Mouse (Mus musculus) frontal cortex, adult 2 months (tissue): Measurements from ENCODE around the gene Sarnp. TPM values are rescaled to one million over a fixed set of nuclear protein-coding genes. Genes with fewer than 3 reads are reported as not detected.

ENCODE experiments used
- DNase-seq, 2 experiments: peaks; one replicate each; pipeline ENCODE4 v3.0.0; 2022; ENCODE audit warnings: low spot score in 1 of 2; ENCODE audit errors: extremely low spot score in 1 of 2
- polyA plus RNA-seq: library from polyadenylated mRNA; depleted of rRNA; stranded (reverse); fragments of >200 nt; gene quantifications from 2 replicates; pipeline ENCODE4 v1.2.3, GENCODE M21; 2012

The Sarnp gene
- polyA plus RNA-seq, 1 experiment, result 69.0 TPM

GRCm38 (mm10) chr10:128889846-128890245 lies 72.7 kb downstream of the Sarnp start:
- no peak for DNase-seq

DNA sequence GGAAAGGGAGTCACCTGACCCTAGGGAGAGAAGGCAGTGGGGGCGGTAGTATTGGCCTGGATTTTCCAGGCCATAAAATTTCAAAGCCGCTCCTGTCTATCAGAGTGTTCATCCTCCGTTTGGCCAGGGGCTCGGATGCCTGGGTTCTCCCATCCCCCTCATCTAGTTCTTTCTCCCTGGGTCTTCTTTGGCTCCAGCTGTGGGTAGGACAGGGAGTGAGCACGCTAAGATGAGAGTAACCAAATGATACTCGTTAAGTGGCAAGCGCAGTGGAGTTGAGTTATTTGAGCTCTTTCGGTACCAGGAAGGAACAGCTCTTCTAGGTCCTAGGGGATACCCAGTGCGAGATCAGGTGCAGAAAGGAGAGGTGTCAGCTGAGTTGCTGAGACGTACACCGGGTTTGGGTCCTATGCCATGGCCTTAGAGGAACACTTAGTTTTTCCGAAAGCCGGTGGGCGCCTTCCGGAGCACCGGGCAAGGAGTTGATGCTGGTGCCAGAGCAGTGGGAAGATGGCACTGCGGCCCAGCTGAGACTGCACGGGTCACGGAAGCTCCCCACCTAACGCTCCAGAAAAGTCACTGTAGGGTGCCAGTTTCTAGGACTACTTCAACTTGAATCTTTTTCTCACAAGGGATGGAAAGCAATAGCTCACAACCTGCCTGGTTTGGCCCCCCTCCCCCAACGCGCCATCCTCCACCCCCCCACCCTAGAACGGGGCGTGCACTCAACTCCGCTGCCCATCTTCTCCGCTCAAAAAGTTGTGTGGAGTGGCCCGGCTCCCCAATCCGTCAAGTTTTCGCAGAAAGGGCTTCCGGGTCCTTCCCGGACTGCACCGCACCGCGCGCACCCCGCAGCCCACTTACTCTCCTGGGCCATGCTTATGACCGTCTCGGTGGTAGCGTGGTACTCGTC lies 73.5 kb downstream of the Sarnp start:
- DNase-seq, result no peak

DNA sequence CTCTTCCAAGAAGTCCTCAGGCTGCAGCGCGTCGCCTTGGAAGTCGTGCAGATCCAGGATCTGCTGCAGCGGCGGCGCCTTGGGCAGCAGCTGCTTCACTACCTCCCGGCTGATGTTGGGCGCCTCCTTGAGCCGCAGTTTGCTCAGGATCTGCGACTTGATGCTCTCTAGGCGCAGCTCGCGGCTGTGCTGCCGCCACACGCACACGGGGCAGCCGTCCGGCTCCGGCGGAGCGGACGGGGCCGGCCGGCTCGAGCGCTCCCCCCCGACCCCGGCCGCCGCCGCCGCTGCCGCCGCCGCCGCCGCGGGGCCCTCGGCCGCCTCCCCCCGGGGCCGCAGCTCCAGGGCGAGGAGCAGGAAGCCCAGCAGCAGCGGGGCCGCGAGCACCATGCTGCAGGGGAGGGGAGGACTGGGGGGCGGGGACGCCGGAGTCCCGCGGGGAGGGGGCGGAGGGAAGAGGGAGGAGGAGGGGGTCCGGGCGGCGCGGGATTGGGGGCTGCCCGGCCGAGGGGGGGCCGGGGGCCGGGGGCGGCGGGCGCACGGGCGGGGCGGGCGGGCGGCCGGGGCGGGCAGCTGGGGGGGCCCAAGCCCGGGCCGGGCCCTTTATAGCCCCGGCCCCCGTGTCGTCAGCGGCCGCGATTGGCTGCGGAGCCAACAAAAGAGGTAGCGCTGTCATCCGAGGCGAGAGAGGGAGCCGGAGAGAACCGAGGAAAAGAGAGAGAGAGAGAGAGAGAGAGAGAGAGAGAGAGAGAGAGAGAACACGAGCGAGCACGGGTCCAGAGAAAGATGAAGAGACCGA lies 74.4 kb downstream of the Sarnp start, which contains the start of gene Gdf11:
TSS of gene Gdf11 (minus strand) at position 423 of the 799 bp plus-strand sequence.
- peak in 1 of 2 experiments; percentile 53 for DNase-seq

- DNase-seq, result no peak
Measured at GRCm38 (mm10) chr10:128892246-128892645, 75.1 kb downstream of the Sarnp start.

DNA sequence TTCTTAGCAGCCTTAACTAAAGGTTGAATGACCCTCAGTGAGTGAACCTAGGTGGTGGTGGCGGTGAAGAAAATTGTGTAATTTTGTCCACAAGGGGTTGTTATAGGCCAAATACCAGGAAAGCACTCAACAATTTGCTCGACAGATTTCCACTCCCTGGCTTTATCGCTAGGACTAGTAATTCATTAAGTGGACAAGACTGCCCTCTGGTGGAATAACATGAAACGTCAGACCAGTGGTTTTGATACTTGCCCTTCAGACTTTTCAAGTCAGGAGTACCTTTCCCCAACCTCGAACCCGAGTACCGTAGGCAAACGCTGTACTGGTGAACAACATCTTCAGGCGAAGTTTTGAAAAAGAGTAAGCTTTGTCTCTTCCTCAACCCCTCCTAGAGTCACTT lies 78.3 kb downstream of the Sarnp start:
- peak; percentile 56 to 94 for DNase-seq

GRCm38 (mm10) chr10:128895952-128896693 lies 79.0 kb downstream of the Sarnp start:
- DNase-seq, result peak in 1 of 2 experiments; percentile 53

- DNase-seq, result no peak
Measured at GRCm38 (mm10) chr10:128896807-128897206, 79.7 kb downstream of the Sarnp start.

GRCm38 (mm10) chr10:128897501-128897900 lies 80.4 kb downstream of the Sarnp start:
- DNase-seq, result peak in 1 of 2 experiments; percentile 62

GRCm38 (mm10) chr10:128899759-128900490 lies 82.8 kb downstream of the Sarnp start:
- no peak for DNase-seq

GRCm38 (mm10) chr10:128900698-128901097 lies 83.6 kb downstream of the Sarnp start, which contains the start of gene Cd63:
TSS of gene Cd63 (plus strand) at chr10:128900989.
- DNase-seq, result no peak

GRCm38 (mm10) chr10:128901409-128901808 lies 84.3 kb downstream of the Sarnp start:
- DNase-seq, result no peak

DNA sequence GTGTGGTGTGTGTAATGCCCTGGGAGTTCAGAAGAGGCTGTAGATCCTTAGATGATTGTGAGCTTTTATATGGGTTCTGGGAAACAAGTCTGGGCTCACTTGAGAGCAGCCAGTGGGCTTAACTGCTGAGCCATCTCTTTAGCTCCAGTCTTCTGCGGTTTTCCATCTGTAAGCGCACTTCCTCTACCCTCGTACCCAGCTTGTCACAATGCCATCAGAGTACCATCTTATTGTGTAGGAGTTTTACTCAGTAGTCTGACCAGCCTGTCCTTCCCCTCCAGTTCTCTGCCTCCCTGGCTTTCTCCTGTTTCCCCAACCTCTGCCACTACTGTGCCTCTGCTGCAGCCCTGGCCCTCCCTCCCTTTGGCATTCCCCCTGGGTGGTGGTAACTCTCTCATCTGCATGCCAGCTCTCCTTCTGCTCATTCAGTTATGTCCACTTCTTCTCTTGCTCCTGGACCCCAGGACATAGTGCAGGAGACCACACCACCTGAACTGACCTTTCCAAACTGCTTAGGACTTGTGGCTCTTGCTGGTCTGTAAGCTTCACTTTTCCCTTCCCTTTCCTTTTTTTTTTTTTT lies 85.4 kb downstream of the Sarnp start:
- DNase-seq, result no peak

GRCm38 (mm10) chr10:128904812-128905211 lies 87.7 kb downstream of the Sarnp start:
- no peak for DNase-seq

DNA sequence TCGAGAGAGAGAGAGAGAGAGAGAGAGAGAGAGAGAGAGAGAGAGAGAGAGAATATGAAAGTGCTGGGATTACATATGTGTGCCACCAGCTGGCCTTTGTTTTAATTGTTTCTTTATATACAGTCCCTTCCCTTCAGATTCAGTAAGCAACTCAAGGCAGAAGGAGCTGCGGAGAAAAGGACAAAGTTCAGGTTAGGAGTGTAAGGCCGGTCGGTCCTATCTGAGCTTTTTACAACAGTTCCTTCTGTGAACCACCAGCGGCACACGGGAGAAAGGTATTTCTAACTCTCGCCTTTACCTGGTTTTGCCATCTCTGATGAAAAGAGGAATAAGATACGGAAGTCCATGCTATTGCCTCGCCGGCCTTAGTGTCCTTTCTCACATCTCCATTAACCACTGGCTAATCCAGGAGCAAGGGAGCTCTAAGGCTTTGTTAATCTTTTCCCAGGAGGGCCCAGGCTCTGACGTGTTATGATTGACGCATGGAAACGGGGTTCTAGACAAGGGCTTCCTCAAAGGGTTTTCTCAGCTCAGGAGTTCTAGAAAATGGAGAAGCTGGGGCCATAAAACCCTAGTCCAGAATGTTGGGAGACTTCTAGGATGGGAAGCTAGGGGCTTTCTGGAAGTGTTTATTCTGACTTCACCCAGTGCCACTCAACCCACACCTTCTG lies 91.8 kb downstream of the Sarnp start:
- no peak for DNase-seq

- DNase-seq, result peak; percentile 58 to 67
Measured at GRCm38 (mm10) chr10:128909567-128910028, 92.5 kb downstream of the Sarnp start.

- no peak for DNase-seq
Measured at GRCm38 (mm10) chr10:128910066-128910841, 93.1 kb downstream of the Sarnp start.

GRCm38 (mm10) chr10:128911430-128911829 lies 94.3 kb downstream of the Sarnp start:
- no peak for DNase-seq

DNA sequence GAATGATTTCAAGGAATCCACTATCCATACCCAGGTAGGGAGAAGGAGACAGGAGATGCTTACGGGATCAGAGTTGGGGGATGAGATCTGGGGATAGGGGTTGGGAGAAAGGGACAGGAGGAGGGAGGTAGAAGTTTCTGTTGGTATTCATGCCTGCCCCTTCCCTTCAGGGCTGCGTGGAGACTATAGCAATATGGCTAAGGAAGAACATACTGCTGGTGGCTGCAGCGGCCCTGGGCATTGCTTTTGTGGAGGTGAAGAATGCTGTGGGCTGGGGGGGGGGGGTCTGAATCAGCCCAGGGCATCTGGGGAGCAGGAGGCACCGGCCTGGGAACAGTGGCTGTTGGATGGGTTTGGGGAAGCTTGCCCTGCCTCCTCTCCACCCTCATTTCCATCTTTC lies 95.1 kb downstream of the Sarnp start:
- no peak for DNase-seq
